Mouse (Mus musculus) heart, adult 2 months (tissue): ENCODE data around the gene Stox1.

Source experiments
- CTCF ChIP-seq: fragments of 200-600 bp; IDR thresholded peaks from 2 replicates; pipeline ENCODE4 v1.8.1; 2022; ENCODE audit warnings: antibody characterized with exemption, mild to moderate bottlenecking, moderate library complexity
- POLR2A ChIP-seq: fragments of 200-500 bp; IDR thresholded peaks from 2 replicates; pipeline ENCODE4 v1.6.1; 2011; ENCODE audit warnings: mild to moderate bottlenecking, low read depth, low read length, control low read depth; ENCODE audit not compliant: insufficient read depth

GRCm38 (mm10) chr10:62651961-62652360, 74.0 kb downstream of the Stox1 start:
- TF ChIP-seq CTCF (no peak), POLR2A (no peak)
